Mouse (Mus musculus) left cerebral cortex, postnatal 36 days (tissue): ENCODE measurements around the gene Ccin. TPM values are rescaled to one million over a fixed set of nuclear protein-coding genes. Genes with fewer than 3 reads are reported as not detected.
A peak's percentile ranks its signal among the peaks of the same experiment; 100 is the strongest.

Source experiments
- DNase-seq, 2 experiments: peaks; one replicate each; pipeline ENCODE4 v3.0.0; 2021 to 2022; ENCODE audit warnings: low spot score in 2 of 2, mixed read lengths in 1 of 2
- intact Hi-C: fragments of 180-260 bp; cut with DNase I; formaldehyde crosslinking; loops from one replicate; pipeline ENCODE4 v1.15.1; 2025
- total RNA-seq, 2 experiments: library from RNA; stranded (reverse); gene quantifications; 2 replicates each; pipeline ENCODE4 v1.2.3; 2021

Gene Ccin
- total RNA-seq, 2 experiments from 2014 or later = not detected

GRCm38 (mm10) chr4:43972137-43972591 lies 11.1 kb upstream of the Ccin start:
- intact Hi-C loops = no loop called here

GRCm38 (mm10) chr4:43973526-43973981 lies 9.7 kb upstream of the Ccin start:
- DNase-seq = peak in 1 of 2 experiments; percentile 20
- intact Hi-C loops = no loop called here

More at GRCm38 (mm10) chr4:43972137-43972591, 11.1 kb upstream of the Ccin start:
- no peak for DNase-seq

DNA sequence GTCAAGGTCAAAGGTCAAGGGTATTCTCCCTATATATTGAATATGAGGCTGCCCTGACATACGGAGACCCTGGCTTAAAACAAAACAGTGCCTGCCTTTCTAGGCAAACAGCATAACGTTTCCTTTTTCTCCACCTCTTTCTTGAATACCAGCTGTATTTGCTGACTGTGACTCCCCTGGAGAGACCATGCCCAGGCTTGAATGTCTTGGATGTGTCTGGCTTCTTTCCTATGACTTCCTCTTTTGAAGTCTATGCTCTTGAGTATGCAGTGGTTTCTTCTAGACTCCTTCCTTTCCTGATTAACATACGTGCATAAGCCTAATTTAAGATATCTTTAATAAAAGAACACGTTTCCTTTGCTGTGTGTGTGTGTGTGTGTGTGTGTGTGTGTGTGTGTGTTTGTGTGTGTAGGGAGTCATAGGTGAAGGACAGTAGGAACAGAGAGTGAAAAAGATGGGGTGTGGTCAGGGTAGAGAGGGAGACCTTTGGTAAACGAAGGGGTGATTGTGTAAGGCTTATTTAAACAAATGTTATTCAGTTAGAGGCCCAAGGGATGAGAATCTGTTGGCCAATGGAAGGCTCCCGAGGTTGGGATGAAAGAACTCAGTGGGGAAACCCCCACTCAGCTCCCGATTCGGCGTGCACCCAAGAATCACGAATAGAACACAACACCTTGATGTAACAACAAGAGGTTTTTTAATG lies 8.2 kb upstream of the Ccin start:
- no peak for DNase-seq
- intact Hi-C loops = no loop called here

GRCm38 (mm10) chr4:43976223-43976740 lies 7.0 kb upstream of the Ccin start:
- no peak for DNase-seq
- intact Hi-C loops = no loop called here

GRCm38 (mm10) chr4:43978521-43979443 lies 4.5 kb upstream of the Ccin start:
- DNase-seq = no peak
- intact Hi-C loops = no loop called here

- intact Hi-C loops = loop anchor here (5.0 to 10.0 kb wide), 2 partner anchors 72 to 215 kb away; no protein-coding TSS in a partner anchor
- peak; percentile 88 to 90 for DNase-seq
Observed at GRCm38 (mm10) chr4:43979746-43980145, 3.5 kb upstream of the Ccin start.

GRCm38 (mm10) chr4:43980236-43980635 lies 3.0 kb upstream of the Ccin start:
- intact Hi-C loops = loop anchor here (5.0 to 10.0 kb wide), 2 partner anchors 73 to 215 kb away; no protein-coding TSS in a partner anchor
- DNase-seq = no peak

GRCm38 (mm10) chr4:43980846-43981245 lies 2.4 kb upstream of the Ccin start:
- no peak for DNase-seq
- intact Hi-C loops = loop anchor here (5.0 to 10.0 kb wide), 2 partner anchors 74 to 216 kb away; no protein-coding TSS in a partner anchor

DNA sequence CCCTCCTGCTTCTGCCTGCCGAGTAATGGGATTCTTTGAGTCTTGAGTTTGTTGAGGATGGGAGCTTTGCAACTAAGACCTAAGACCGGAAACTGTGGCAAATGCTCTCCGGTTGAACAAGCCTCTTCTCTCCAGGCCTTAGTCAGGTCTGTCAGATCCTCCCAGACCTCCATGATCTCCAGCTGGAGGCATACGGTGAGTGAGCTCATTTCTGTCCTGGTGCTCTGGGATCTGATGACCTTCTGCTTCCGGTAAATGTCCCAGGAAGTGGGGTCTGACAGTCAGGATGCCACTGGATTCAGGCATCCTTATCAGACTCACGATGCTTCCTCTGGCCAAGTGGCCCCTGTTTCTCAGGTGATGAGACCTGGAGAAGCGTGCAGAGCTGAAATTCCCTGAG lies 2.0 kb upstream of the Ccin start:
- intact Hi-C loops = loop anchor here (5.0 to 10.0 kb wide), 2 partner anchors 74 to 216 kb away; no protein-coding TSS in a partner anchor
- DNase-seq = no peak

DNA sequence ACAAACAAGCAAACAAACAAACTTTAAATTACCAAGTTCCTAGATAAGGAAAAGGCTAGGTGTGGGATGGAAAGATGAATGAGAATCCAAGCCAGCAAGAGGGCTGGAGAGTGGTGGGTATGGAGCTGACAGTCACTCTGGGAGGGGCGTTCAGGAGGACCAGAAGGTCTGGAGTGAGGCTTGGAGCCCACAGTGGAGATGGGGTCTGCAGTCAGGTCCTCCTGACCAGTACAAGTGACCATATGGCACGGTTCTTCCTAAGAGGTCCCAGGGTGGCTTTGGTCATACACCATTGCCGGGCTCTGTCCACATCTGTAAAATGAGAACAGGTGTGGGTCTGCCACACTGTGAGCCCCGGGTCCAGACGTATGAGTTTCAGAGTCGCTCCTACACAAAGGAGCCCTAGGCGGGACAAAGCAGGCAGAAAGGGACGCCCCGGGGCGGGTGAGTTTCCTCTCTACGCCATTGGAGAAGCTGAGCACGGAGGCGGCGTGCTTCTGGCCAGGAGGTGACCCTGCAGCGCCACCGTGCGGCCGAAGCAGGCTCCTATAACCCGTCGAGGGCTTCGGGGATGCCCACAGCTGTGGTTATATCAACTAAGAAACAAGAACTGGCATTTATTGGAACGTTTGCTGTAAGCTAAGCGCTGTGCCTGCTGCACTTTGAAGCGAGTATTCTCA lies 1.1 kb upstream of the Ccin start:
- DNase-seq = peak; percentile 90 to 93
- intact Hi-C loops = loop anchor here (2.0 to 10.0 kb wide), 3 partner anchors 55 to 217 kb away; no protein-coding TSS in a partner anchor

GRCm38 (mm10) chr4:43983756-43984155 lies 473 bp downstream of the Ccin start:
- no peak for DNase-seq
- intact Hi-C loops = loop anchor here (2.0 to 10.0 kb wide), 3 partner anchors 57 to 219 kb away; no protein-coding TSS in a partner anchor

GRCm38 (mm10) chr4:43984326-43984725 lies 1.0 kb downstream of the Ccin start:
- DNase-seq = no peak
- intact Hi-C loops = loop anchor here (5.0 to 10.0 kb wide), 2 partner anchors 77 to 220 kb away; no protein-coding TSS in a partner anchor

- intact Hi-C loops = loop anchor here (10.0 kb wide), 1 partner anchor 224 kb away; no protein-coding TSS in a partner anchor
- no peak for DNase-seq
Observed at GRCm38 (mm10) chr4:43988976-43989375, 5.7 kb downstream of the Ccin start.

DNA sequence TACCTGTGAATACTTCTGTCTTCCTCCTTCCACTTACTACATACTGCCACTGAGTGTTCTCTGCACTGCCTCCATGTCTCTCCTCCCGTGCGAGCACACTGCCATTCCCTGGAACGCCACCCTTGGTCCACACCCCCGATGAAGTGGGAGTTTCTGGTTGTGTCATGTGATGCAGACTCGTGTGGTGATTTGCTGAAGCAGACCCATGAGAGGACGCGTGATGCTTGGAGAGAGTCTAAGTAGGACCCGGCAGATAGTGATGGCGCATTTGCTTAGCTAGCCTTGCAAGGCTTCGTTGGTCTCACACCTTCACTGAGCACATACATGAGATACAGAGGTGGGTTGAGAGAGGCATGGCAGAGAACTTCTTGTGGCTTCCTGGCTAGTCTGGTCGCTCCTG lies 9.8 kb downstream of the Ccin start:
- DNase-seq = no peak
- intact Hi-C loops = no loop called here

GRCm38 (mm10) chr4:43994342-43994741 lies 11.1 kb downstream of the Ccin start:
- no peak for DNase-seq
- intact Hi-C loops = no loop called here

GRCm38 (mm10) chr4:44003622-44004021 lies 20.3 kb downstream of the Ccin start:
- intact Hi-C loops = no loop called here
- no peak for DNase-seq

- no peak for DNase-seq
- intact Hi-C loops = no loop called here
Observed at GRCm38 (mm10) chr4:44004126-44004525, 20.8 kb downstream of the Ccin start, which contains the start of gene Clta. Gene Clta (plus strand): TSS chr4:44004452.

GRCm38 (mm10) chr4:44004623-44005409 lies 21.5 kb downstream of the Ccin start:
- no peak for DNase-seq
- intact Hi-C loops = no loop called here
